Mouse (Mus musculus): Measurements from ENCODE around the gene Htr6.

DNA sequence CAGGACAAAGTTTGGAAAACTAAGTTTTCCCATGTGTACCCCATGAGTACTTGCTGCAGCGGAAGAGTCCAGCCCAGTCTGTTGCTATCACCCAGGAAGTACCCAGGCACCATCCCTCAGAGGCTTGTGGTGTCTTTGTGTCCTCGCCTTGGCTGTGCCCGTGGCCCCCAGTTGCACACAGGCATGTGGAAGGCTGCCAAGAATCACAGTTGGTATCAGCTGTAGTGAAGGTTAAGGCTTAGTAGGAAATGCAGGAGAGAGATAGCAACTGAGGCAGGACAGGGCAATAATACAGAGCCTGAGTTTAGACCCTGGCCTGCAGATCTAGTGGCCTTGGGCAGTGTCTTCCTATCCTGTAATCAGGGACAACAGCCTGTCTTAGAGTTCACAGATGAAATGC is 55.0 kb downstream of the Htr6 start:
- no peak for TF ChIP-seq CTCF (IDR thresholded peaks at IDR 0.05)
- no peak for TF ChIP-seq EP300 (IDR thresholded peaks at IDR 0.05)
